Mouse (Mus musculus) hindbrain, postnatal 0 days (tissue): Measurements from ENCODE around the gene Umad1. TPM values are rescaled to one million over a fixed set of nuclear protein-coding genes. Genes with fewer than 3 reads are reported as not detected.
A peak's percentile ranks its signal among the peaks of the same experiment; 100 is the strongest.

ENCODE experiments used
- ATAC-seq: fragments of 200-750 bp; cut with Nextera tagmentation; 2 replicates; pipeline ENCODE4 v1.8.0; 2017; ENCODE audit warnings: mild to moderate bottlenecking, moderate TSS enrichment, moderate library complexity
- DNase-seq: peaks from one replicate; pipeline ENCODE4 v3.0.0-alpha.2; 2015; ENCODE audit warnings: low spot score
- H3K27ac ChIP-seq: fragments of 300-500 bp; sonication (generic); 2 replicates; pipeline ENCODE4 v1.5.1; 2014; ENCODE audit warnings: mild to moderate bottlenecking
- H3K27me3 ChIP-seq: fragments of 300-500 bp; sonication (generic); 2 replicates; pipeline ENCODE4 v1.6.1; 2014; ENCODE audit warnings: low read length, mixed read lengths; ENCODE audit not compliant: insufficient read depth
- H3K36me3 ChIP-seq: fragments of 300-500 bp; sonication (generic); 2 replicates; pipeline ENCODE4 v1.6.1; 2014; ENCODE audit warnings: low read length, mixed read lengths; ENCODE audit not compliant: insufficient read depth
- H3K4me1 ChIP-seq: fragments of 300-500 bp; sonication (generic); 2 replicates; pipeline ENCODE4 v1.6.1; 2014; ENCODE audit warnings: antibody characterized with exemption, low read length, mixed read lengths; ENCODE audit not compliant: insufficient read depth
- H3K4me2 ChIP-seq: fragments of 300-500 bp; sonication (generic); 2 replicates; pipeline ENCODE4 v1.6.1; 2014; ENCODE audit warnings: low read depth, mild to moderate bottlenecking, low read length, moderate library complexity, mixed read lengths
- H3K4me3 ChIP-seq: fragments of 300-500 bp; sonication (generic); 2 replicates; pipeline ENCODE4 v1.5.1; 2014; ENCODE audit warnings: low read length
- H3K9ac ChIP-seq: fragments of 300-500 bp; sonication (generic); replicated peaks from 2 replicates; pipeline ENCODE4 v1.6.1; 2014; ENCODE audit warnings: mild to moderate bottlenecking, low read length, moderate library complexity, mixed read lengths
- H3K9me3 ChIP-seq: fragments of 300-500 bp; sonication (generic); 2 replicates; pipeline ENCODE4 v1.6.1; 2016; ENCODE audit warnings: low read length, mixed read lengths
- CTCF ChIP-seq: IDR thresholded peaks from 2 replicates; pipeline ENCODE4 v1.5.1; 2016; ENCODE audit warnings: antibody characterized with exemption, control low read depth, low read depth
- WGBS: fragments of 180-500 bp; shearing (Covaris S2); extraction: QIAGEN DNeasy Blood & Tissue Kit; methylation state at CpG from one replicate; pipeline ENCODE4 v1.1.7; 2014; 5-methylcytosine and 5-hydroxymethylcytosine counted together
- polyA plus RNA-seq: library from polyadenylated mRNA; unstranded; fragments of >200 nt; fragmentation: Nextera tagmentation; extraction: Ambion mirVana; gene quantifications from 2 replicates; pipeline ENCODE4 v1.2.1, GENCODE M21; 2015
- total RNA-seq: library from RNA; depleted of rRNA; stranded (reverse); fragments of >200 nt; gene quantifications from 2 replicates; pipeline ENCODE4 v1.2.3, GENCODE M21; 2014

Umad1 gene
- total and polyA plus RNA-seq, 2 experiments from 2014 or later: 24.2 to 57.8 TPM

DNA sequence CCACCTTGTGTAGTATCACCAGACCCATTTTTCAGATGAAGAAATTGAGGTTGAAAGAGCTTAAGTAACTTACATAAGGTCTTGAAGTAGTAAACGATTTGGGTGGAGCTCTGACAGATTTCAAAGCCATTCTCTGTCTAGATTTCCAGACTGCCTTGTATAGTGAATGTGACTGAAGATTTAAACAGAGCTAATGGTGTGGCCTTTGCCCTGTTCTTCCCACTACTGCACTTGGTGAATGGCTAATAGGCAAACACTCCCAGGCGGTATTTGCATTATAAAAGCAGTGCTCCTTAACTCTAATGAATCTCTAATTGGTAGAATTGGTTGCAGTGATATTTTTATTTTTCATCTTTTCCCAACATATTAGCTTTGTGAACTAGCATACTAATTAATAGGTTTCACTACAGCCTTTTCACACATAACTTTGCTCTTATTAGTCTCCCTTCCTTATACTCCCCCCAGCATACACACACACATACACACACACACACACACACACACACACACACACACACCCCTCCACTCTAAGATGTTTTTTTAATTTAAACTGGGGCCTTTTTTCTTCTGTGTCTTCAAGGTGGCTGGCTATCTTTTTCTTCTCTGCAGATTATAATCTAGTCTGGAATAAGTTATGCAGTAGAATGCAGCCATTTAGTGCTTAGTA lies 109.2 kb downstream of the Umad1 start:
- Histone ChIP-seq H3K9me3 (no peaks in the 10 kb centered on the region), H3K36me3 (no peaks in the 10 kb centered on the region), H3K27me3 (no peaks in the 10 kb centered on the region), H3K4me2 (no peak overlapping the region), H3K4me3 (no peak overlapping the region), H3K9ac (no peak overlapping the region), H3K4me1 (no peaks in the 10 kb centered on the region), H3K27ac (no peak overlapping the region)
- WGBS: 50% methylated on average over 2 of the region's 2 CpGs
- ATAC-seq (no peak), DNase-seq (no peak)
- no peak for TF ChIP-seq CTCF

DNA sequence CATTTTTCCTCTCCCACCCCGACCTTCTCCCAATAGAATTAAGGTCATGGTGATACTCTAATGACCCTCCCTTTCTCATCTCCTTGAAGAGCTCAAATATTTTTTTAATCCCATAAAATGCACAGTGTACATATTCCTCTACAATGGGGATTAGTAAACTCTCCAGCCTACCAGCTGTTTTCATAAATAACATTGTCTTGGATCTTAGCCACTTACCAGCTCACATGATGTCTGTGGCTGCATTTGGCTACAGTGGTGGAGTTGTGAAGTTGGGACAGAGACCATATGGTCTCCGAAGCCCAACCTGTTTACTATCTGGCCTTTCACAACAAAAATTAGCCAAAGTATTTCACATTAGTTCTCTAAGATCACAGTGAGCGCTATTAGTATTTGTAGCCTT lies 111.5 kb downstream of the Umad1 start:
- ATAC-seq (no peak), DNase-seq (no peak)
- H3K4me1 ChIP-seq: no peaks in the 10 kb centered on the region
- H3K9ac ChIP-seq: no peak overlapping the region
- TF ChIP-seq CTCF: no peak
- no peak overlapping the region for H3K27ac ChIP-seq
- no peaks in the 10 kb centered on the region for H3K27me3 ChIP-seq
- H3K4me2 ChIP-seq: no peak overlapping the region
- no peaks in the 10 kb centered on the region for H3K36me3 ChIP-seq
- WGBS: 74% methylated on average over 3 of the region's 3 CpGs
- H3K4me3 ChIP-seq: no peak overlapping the region
- no peaks in the 10 kb centered on the region for H3K9me3 ChIP-seq

GRCm38 (mm10) chr6:8373051-8373450 lies 114.0 kb downstream of the Umad1 start:
- Histone ChIP-seq H3K4me3 (no peak overlapping the region), H3K4me1 (no peaks in the 10 kb centered on the region), H3K9ac (no peak overlapping the region), H3K4me2 (no peak overlapping the region), H3K27me3 (no peaks in the 10 kb centered on the region), H3K27ac (no peak overlapping the region), H3K9me3 (no peaks in the 10 kb centered on the region), H3K36me3 (no peaks in the 10 kb centered on the region; the same call in 1 of the 2 replicates)
- WGBS: 32% methylated on average over 2 of the region's 2 CpGs
- no peak for TF ChIP-seq CTCF
- no peak for ATAC-seq
- no peak for DNase-seq

GRCm38 (mm10) chr6:8373851-8374250 lies 114.8 kb downstream of the Umad1 start:
- Histone ChIP-seq H3K4me3 (no peak overlapping the region), H3K4me2 (peak overlapping the region; percentile 6; the same call in 1 of the 2 replicates), H3K4me1 (no peaks in the 10 kb centered on the region), H3K9me3 (no peaks in the 10 kb centered on the region), H3K9ac (no peak overlapping the region), H3K27me3 (no peaks in the 10 kb centered on the region), H3K36me3 (no peaks in the 10 kb centered on the region; the same call in 1 of the 2 replicates), H3K27ac (no peak overlapping the region)
- 30% methylated on average over 8 of the region's 8 CpGs for WGBS
- DNase-seq (no peak), ATAC-seq (no peak)
- TF ChIP-seq CTCF: no peak

GRCm38 (mm10) chr6:8374290-8374689 lies 115.2 kb downstream of the Umad1 start:
- H3K27me3 ChIP-seq: no peaks in the 10 kb centered on the region
- no peak overlapping the region for H3K4me3 ChIP-seq
- no peak overlapping the region for H3K4me2 ChIP-seq
- DNase-seq (peak; percentile 22), ATAC-seq (no peak)
- H3K4me1 ChIP-seq: no peaks in the 10 kb centered on the region
- no peaks in the 10 kb centered on the region; the same call in 1 of the 2 replicates for H3K36me3 ChIP-seq
- H3K9me3 ChIP-seq: no peaks in the 10 kb centered on the region
- no peak overlapping the region for H3K9ac ChIP-seq
- 62% methylated on average over 6 of the region's 6 CpGs for WGBS
- H3K27ac ChIP-seq: no peak overlapping the region
- TF ChIP-seq CTCF: no peak

DNA sequence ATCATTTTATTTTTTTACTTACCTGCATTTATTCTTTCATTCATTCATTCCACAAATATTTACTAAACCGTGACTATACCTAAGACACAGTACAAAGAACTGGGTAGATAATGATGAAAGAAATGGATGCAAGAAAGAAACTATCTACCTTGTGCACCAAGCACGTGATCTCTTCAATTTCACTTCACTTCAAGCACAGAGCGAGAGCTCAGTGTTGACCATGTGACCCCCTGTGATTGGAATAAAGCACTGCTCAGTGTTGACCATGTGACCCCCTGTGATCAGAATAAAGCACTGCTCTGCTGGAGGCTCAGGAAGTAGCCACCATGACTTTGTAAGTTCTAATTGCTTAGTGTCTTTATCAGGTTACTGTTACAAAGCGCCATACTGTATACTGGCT lies 115.6 kb downstream of the Umad1 start:
- Histone ChIP-seq H3K4me3 (no peak overlapping the region), H3K4me2 (no peak overlapping the region), H3K36me3 (no peaks in the 10 kb centered on the region; the same call in 1 of the 2 replicates), H3K27ac (no peak overlapping the region), H3K9me3 (no peaks in the 10 kb centered on the region), H3K27me3 (no peaks in the 10 kb centered on the region), H3K4me1 (no peaks in the 10 kb centered on the region), H3K9ac (no peak overlapping the region)
- WGBS: 78% methylated on average over 4 of the region's 4 CpGs
- ATAC-seq (no peak), DNase-seq (no peak)
- no peak for TF ChIP-seq CTCF

GRCm38 (mm10) chr6:8376351-8376750 lies 117.3 kb downstream of the Umad1 start:
- no peak overlapping the region for H3K9ac ChIP-seq
- H3K27ac ChIP-seq: no peak overlapping the region
- no peak for TF ChIP-seq CTCF
- H3K36me3 ChIP-seq: no peaks in the 10 kb centered on the region; the same call in 1 of the 2 replicates
- 83% methylated on average over 5 of the region's 5 CpGs for WGBS
- H3K27me3 ChIP-seq: no peaks in the 10 kb centered on the region
- DNase-seq: no peak
- H3K4me1 ChIP-seq: no peaks in the 10 kb centered on the region
- no peak for ATAC-seq
- H3K4me3 ChIP-seq: no peak overlapping the region
- H3K9me3 ChIP-seq: no peaks in the 10 kb centered on the region
- H3K4me2 ChIP-seq: no peak overlapping the region
